Mouse (Mus musculus): ENCODE results near the gene Ggnbp2.
A peak's percentile ranks its signal among the peaks of the same experiment; 100 is the strongest.

DNA sequence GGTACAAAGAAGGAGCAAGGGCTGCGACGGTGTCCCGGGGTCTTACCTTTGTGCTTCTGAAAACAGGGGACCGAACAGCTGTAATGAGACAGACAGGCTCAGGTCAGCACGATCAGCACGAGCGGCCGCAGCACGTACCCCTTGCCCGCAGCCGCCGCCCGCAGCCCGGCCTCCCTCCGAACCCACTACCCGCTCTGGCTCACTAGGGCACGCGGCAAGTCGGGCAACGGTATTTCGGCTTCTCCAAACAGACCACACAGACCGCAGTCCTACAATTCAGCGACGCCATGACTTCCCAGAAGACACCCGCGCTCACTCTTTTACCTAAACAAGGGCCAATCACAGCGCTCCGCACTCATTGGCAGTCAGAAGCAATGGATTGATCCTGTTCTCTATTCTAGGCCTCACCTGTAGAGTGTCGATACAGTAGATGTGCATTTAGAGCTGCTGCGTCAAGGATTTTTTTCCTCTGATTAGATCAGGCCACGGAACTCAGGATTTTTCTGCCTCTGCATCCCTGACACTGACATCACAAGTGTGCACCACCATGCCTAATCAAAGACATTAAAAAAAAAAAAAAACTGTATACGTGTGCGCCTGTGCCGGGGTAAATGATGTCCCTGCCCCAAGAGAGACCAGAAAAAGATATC, 45.6 kb upstream of the Ggnbp2 start, which contains the start of gene Znhit3:
- TF ChIP-seq CTCF (IDR thresholded peaks at IDR 0.05; ENCODE audit: borderline replicate concordance, control insufficient read depth, extremely low read depth, insufficient read depth, low read length, poor library complexity): no peak
- peak; percentile 48; the same call in 1 of the 2 replicates for TF ChIP-seq POLR2A (IDR thresholded peaks at IDR 0.05; ENCODE audit: control insufficient read depth, extremely low read depth, insufficient read depth, low read length, poor library complexity)
